Mouse (Mus musculus) macrophage (primary cell): Measurements from ENCODE around the gene Cdkal1. TPM values are rescaled to one million over a fixed set of nuclear protein-coding genes. Genes with fewer than 3 reads are reported as not detected.

Experiments used
- H3K27ac ChIP-seq: fragments of 350-480 bp; formaldehyde crosslinking; 2 replicates; pipeline ENCODE4 v1.9.0; 2021
- H3K36me3 ChIP-seq: fragments of 350-480 bp; formaldehyde crosslinking; 2 replicates; pipeline ENCODE4 v1.9.0; 2021; ENCODE audit errors: inconsistent target
- H3K4me3 ChIP-seq: fragments of 350-480 bp; formaldehyde crosslinking; 2 replicates; pipeline ENCODE4 v1.9.0; 2021; ENCODE audit errors: inconsistent target
- H3K79me2 ChIP-seq: fragments of 350-480 bp; formaldehyde crosslinking; 2 replicates; pipeline ENCODE4 v1.9.0; 2021; ENCODE audit errors: inconsistent target
- WGBS: methylation state at CpG from one replicate; pipeline ENCODE4 v1.1.7; 2026; ENCODE audit warnings: inconsistent platforms; ENCODE audit not compliant: missing documents; 5-methylcytosine and 5-hydroxymethylcytosine counted together
- polyA plus RNA-seq: library from polyadenylated mRNA; stranded (reverse); fragments of 250-400 nt; gene quantifications from 3 replicates; pipeline ENCODE4 v1.2.4, GENCODE M21; 2018; ENCODE audit warnings: inconsistent platforms

Cdkal1 gene
- polyA plus RNA-seq, 1 experiment from 2014 or later = 12.2 TPM

GRCm38 (mm10) chr13:29501173-29501572 is 354.3 kb downstream of the Cdkal1 start:
- Histone ChIP-seq H3K79me2 (no peaks in the 10 kb centered on the region), H3K27ac (no peak overlapping the region), H3K36me3 (no peaks in the 10 kb centered on the region), H3K4me3 (no peak overlapping the region)
- 94% methylated on average over 2 of the region's 2 CpGs for WGBS

- 100% methylated on average over 2 of the region's 2 CpGs for WGBS
- Histone ChIP-seq H3K36me3 (no peaks in the 10 kb centered on the region), H3K27ac (no peak overlapping the region), H3K4me3 (no peak overlapping the region), H3K79me2 (no peaks in the 10 kb centered on the region)
Measured at GRCm38 (mm10) chr13:29499750-29500149, 355.7 kb downstream of the Cdkal1 start.

GRCm38 (mm10) chr13:29497286-29497685 is 358.2 kb downstream of the Cdkal1 start:
- Histone ChIP-seq H3K79me2 (no peaks in the 10 kb centered on the region), H3K4me3 (no peak overlapping the region), H3K27ac (no peak overlapping the region), H3K36me3 (no peaks in the 10 kb centered on the region)
- 94% methylated on average over 7 of the region's 7 CpGs for WGBS

GRCm38 (mm10) chr13:29490341-29490740 is 365.1 kb downstream of the Cdkal1 start:
- 96% methylated on average over 8 of the region's 8 CpGs for WGBS

GRCm38 (mm10) chr13:29489476-29489875 is 366.0 kb downstream of the Cdkal1 start:
- no peaks in the 10 kb centered on the region for H3K79me2 ChIP-seq
- no peaks in the 10 kb centered on the region for H3K36me3 ChIP-seq
- H3K27ac ChIP-seq = no peak overlapping the region
- 92% methylated on average over 5 of the region's 5 CpGs for WGBS
- H3K4me3 ChIP-seq = no peak overlapping the region

More at GRCm38 (mm10) chr13:29490341-29490740, 365.1 kb downstream of the Cdkal1 start:
- no peak overlapping the region for H3K4me3 ChIP-seq
- no peaks in the 10 kb centered on the region for H3K79me2 ChIP-seq
- no peaks in the 10 kb centered on the region for H3K36me3 ChIP-seq
- H3K27ac ChIP-seq = no peak overlapping the region

GRCm38 (mm10) chr13:29486709-29487108 is 368.8 kb downstream of the Cdkal1 start:
- 94% methylated on average over 3 of the region's 3 CpGs for WGBS
- Histone ChIP-seq H3K4me3 (no peak overlapping the region), H3K36me3 (no peaks in the 10 kb centered on the region), H3K79me2 (no peaks in the 10 kb centered on the region), H3K27ac (no peak overlapping the region)

GRCm38 (mm10) chr13:29483950-29484349 is 371.5 kb downstream of the Cdkal1 start:
- no peaks in the 10 kb centered on the region for H3K79me2 ChIP-seq
- no peaks in the 10 kb centered on the region for H3K36me3 ChIP-seq
- 72% methylated on average over 3 of the region's 3 CpGs for WGBS
- no peak overlapping the region for H3K27ac ChIP-seq
- H3K4me3 ChIP-seq = no peak overlapping the region

GRCm38 (mm10) chr13:29482147-29482863 is 373.2 kb downstream of the Cdkal1 start:
- 95% methylated on average over 9 of the region's 9 CpGs for WGBS
- no peak overlapping the region for H3K27ac ChIP-seq
- H3K79me2 ChIP-seq = no peaks in the 10 kb centered on the region
- H3K36me3 ChIP-seq = no peaks in the 10 kb centered on the region
- no peak overlapping the region for H3K4me3 ChIP-seq

GRCm38 (mm10) chr13:29476421-29476820 is 379.1 kb downstream of the Cdkal1 start:
- Histone ChIP-seq H3K79me2 (no peaks in the 10 kb centered on the region), H3K27ac (no peak overlapping the region), H3K4me3 (no peak overlapping the region), H3K36me3 (no peaks in the 10 kb centered on the region)
- 95% methylated on average over 4 of the region's 4 CpGs for whole genome bisulfite sequencing

GRCm38 (mm10) chr13:29474301-29474700 is 381.2 kb downstream of the Cdkal1 start:
- Histone ChIP-seq H3K27ac (no peak overlapping the region), H3K4me3 (no peak overlapping the region), H3K79me2 (no peaks in the 10 kb centered on the region), H3K36me3 (no peaks in the 10 kb centered on the region)
- 97% methylated on average over 9 of the region's 9 CpGs for WGBS

GRCm38 (mm10) chr13:29473779-29474178 is 381.7 kb downstream of the Cdkal1 start:
- WGBS = 100% methylated on average over 1 of the region's 1 CpGs
- H3K27ac ChIP-seq = no peak overlapping the region
- no peaks in the 10 kb centered on the region for H3K79me2 ChIP-seq
- H3K4me3 ChIP-seq = no peak overlapping the region
- no peaks in the 10 kb centered on the region for H3K36me3 ChIP-seq

GRCm38 (mm10) chr13:29462271-29462670 is 393.2 kb downstream of the Cdkal1 start:
- Histone ChIP-seq H3K4me3 (no peak overlapping the region), H3K79me2 (no peaks in the 10 kb centered on the region), H3K27ac (no peak overlapping the region), H3K36me3 (no peaks in the 10 kb centered on the region)
- 86% methylated on average over 6 of the region's 6 CpGs for WGBS

GRCm38 (mm10) chr13:29460741-29461140 is 394.7 kb downstream of the Cdkal1 start:
- no peaks in the 10 kb centered on the region for H3K36me3 ChIP-seq
- WGBS = 89% methylated on average over 5 of the region's 5 CpGs
- H3K79me2 ChIP-seq = no peaks in the 10 kb centered on the region
- H3K27ac ChIP-seq = no peak overlapping the region
- H3K4me3 ChIP-seq = no peak overlapping the region

GRCm38 (mm10) chr13:29458385-29458784 is 397.1 kb downstream of the Cdkal1 start:
- Histone ChIP-seq H3K79me2 (no peaks in the 10 kb centered on the region), H3K4me3 (no peak overlapping the region), H3K27ac (no peak overlapping the region), H3K36me3 (no peaks in the 10 kb centered on the region)
- WGBS = 82% methylated on average over 1 of the region's 1 CpGs

- no peak overlapping the region for H3K27ac ChIP-seq
- WGBS = 82% methylated on average over 2 of the region's 2 CpGs
- no peaks in the 10 kb centered on the region for H3K79me2 ChIP-seq
- no peaks in the 10 kb centered on the region for H3K36me3 ChIP-seq
- H3K4me3 ChIP-seq = no peak overlapping the region
Measured at GRCm38 (mm10) chr13:29437067-29437466, 418.4 kb downstream of the Cdkal1 start.

- Histone ChIP-seq H3K4me3 (no peak overlapping the region), H3K27ac (no peak overlapping the region), H3K79me2 (no peaks in the 10 kb centered on the region), H3K36me3 (no peaks in the 10 kb centered on the region)
- 88% methylated on average over 4 of the region's 4 CpGs for WGBS
Measured at GRCm38 (mm10) chr13:29434726-29435125, 420.7 kb downstream of the Cdkal1 start.
